Mouse (Mus musculus) kidney, postnatal 14 days (tissue): ENCODE results near the gene Clns1a.

ENCODE experiments used
- DNase-seq: peaks from one replicate; pipeline ENCODE4 v3.0.0; 2022; ENCODE audit warnings: mixed read lengths

Gene Clns1a

GRCm38 (mm10) chr7:97766406-97767166 lies 70.2 kb downstream of the Clns1a start:
- no peak for DNase-seq

GRCm38 (mm10) chr7:97767841-97768240 lies 71.4 kb downstream of the Clns1a start:
- no peak for DNase-seq

GRCm38 (mm10) chr7:97769020-97769419 lies 72.6 kb downstream of the Clns1a start:
- no peak for DNase-seq
